Mouse (Mus musculus): Measurements from ENCODE around the gene Pts. TPM values are rescaled to one million over a fixed set of nuclear protein-coding genes. Genes with fewer than 3 reads are reported as not detected.

The Pts gene
- 88.2 and 90.8 TPM in 2 replicates for polyA plus RNA-seq (2015; fragmentation: Nextera tagmentation; extraction: Ambion mirVana)

- TF ChIP-seq CTCF (IDR thresholded peaks at IDR 0.05; ENCODE audit: low read depth), result peak; percentile 86
- Histone ChIP-seq H3K4me3 (ENCODE audit: low read depth, low read length) (peak within 1 kb of the TSS; percentile 62), H3K27ac (ENCODE audit: low read depth, low read length) (peak within 1 kb of the TSS; percentile 80), H3K9me3 (ENCODE audit: control insufficient read depth) (no peaks in the 10 kb centered on the region), H3K27me3 (replicated peaks; ENCODE audit: control insufficient read depth, insufficient read depth, low read length) (no peaks in the 10 kb centered on the region), H3K9ac (ENCODE audit: low read depth, low read length) (peak within 1 kb of the TSS; percentile 59), H3K4me1 (replicated peaks; ENCODE audit: control insufficient read depth, insufficient read depth, low read length) (0 out of 2 replicates have a peak, but pooled peaks cover 5% of the 10 kb centered on the region), H3K4me2 (replicated peaks; ENCODE audit: low read depth) (peak within 1 kb of the TSS; percentile 67), H3K36me3 (ENCODE audit: control insufficient read depth, insufficient read depth) (no peaks in the 10 kb centered on the region)
- under 1% methylated on average over 53 of the region's 54 CpGs for WGBS
- ATAC-seq, result peak; percentile 96
Observed at GRCm38 (mm10) chr9:50528293-50528892, at the start of gene Pts. Gene Pts (minus strand): TSS chr9:50528724.

- Histone ChIP-seq H3K27me3 (replicated peaks; ENCODE audit: control insufficient read depth, insufficient read depth, low read length) (no peaks in the 10 kb centered on the region), H3K4me3 (ENCODE audit: low read depth, low read length) (no peak overlapping the region), H3K4me2 (replicated peaks; ENCODE audit: low read depth) (no peak overlapping the region), H3K9me3 (ENCODE audit: control insufficient read depth) (no peaks in the 10 kb centered on the region), H3K36me3 (ENCODE audit: control insufficient read depth, insufficient read depth) (no peaks in the 10 kb centered on the region), H3K4me1 (replicated peaks; ENCODE audit: control insufficient read depth, insufficient read depth, low read length) (no peaks in the 10 kb centered on the region; the same call in 1 of the 2 replicates), H3K9ac (ENCODE audit: low read depth, low read length) (no peak overlapping the region), H3K27ac (ENCODE audit: low read depth, low read length) (no peak overlapping the region)
- TF ChIP-seq CTCF (IDR thresholded peaks at IDR 0.05; ENCODE audit: low read depth), result no peak
- ATAC-seq, result no peak
- WGBS, result 49% methylated on average over 10 of the region's 10 CpGs
Observed at GRCm38 (mm10) chr9:50569599-50570525, 41.3 kb upstream of the Pts start.

- no peak for TF ChIP-seq CTCF (IDR thresholded peaks at IDR 0.05; ENCODE audit: low read depth)
- no peaks in the 10 kb centered on the region; the same call in 1 of the 2 replicates for H3K4me1 ChIP-seq (replicated peaks; ENCODE audit: control insufficient read depth, insufficient read depth, low read length)
- no peaks in the 10 kb centered on the region for H3K9me3 ChIP-seq (ENCODE audit: control insufficient read depth)
- H3K4me2 ChIP-seq (replicated peaks; ENCODE audit: low read depth), result no peak overlapping the region
- ATAC-seq, result no peak
- 89% methylated on average over 2 of the region's 2 CpGs for WGBS
- H3K4me3 ChIP-seq (ENCODE audit: low read depth, low read length), result no peak overlapping the region
- no peak overlapping the region for H3K27ac ChIP-seq (ENCODE audit: low read depth, low read length)
- no peak overlapping the region for H3K9ac ChIP-seq (ENCODE audit: low read depth, low read length)
- H3K27me3 ChIP-seq (replicated peaks; ENCODE audit: control insufficient read depth, insufficient read depth, low read length), result no peaks in the 10 kb centered on the region
- H3K36me3 ChIP-seq (ENCODE audit: control insufficient read depth, insufficient read depth), result no peaks in the 10 kb centered on the region
Observed at GRCm38 (mm10) chr9:50567881-50568280, 39.4 kb upstream of the Pts start.

GRCm38 (mm10) chr9:50567372-50567771 is 38.8 kb upstream of the Pts start:
- ATAC-seq, result no peak
- H3K27me3 ChIP-seq (replicated peaks; ENCODE audit: control insufficient read depth, insufficient read depth, low read length), result no peaks in the 10 kb centered on the region
- no peak overlapping the region for H3K27ac ChIP-seq (ENCODE audit: low read depth, low read length)
- 73% methylated on average over 4 of the region's 4 CpGs for WGBS
- no peak overlapping the region for H3K4me2 ChIP-seq (replicated peaks; ENCODE audit: low read depth)
- H3K4me3 ChIP-seq (ENCODE audit: low read depth, low read length), result no peak overlapping the region
- no peak overlapping the region for H3K9ac ChIP-seq (ENCODE audit: low read depth, low read length)
- TF ChIP-seq CTCF (IDR thresholded peaks at IDR 0.05; ENCODE audit: low read depth), result no peak
- H3K4me1 ChIP-seq (replicated peaks; ENCODE audit: control insufficient read depth, insufficient read depth, low read length), result no peaks in the 10 kb centered on the region; the same call in 1 of the 2 replicates
- no peaks in the 10 kb centered on the region for H3K36me3 ChIP-seq (ENCODE audit: control insufficient read depth, insufficient read depth)
- no peaks in the 10 kb centered on the region for H3K9me3 ChIP-seq (ENCODE audit: control insufficient read depth)

- Histone ChIP-seq H3K4me2 (replicated peaks; ENCODE audit: low read depth) (peak overlapping the region; percentile 35), H3K9ac (ENCODE audit: low read depth, low read length) (no peak overlapping the region), H3K36me3 (ENCODE audit: control insufficient read depth, insufficient read depth) (no peaks in the 10 kb centered on the region), H3K4me3 (ENCODE audit: low read depth, low read length) (no peak overlapping the region), H3K9me3 (ENCODE audit: control insufficient read depth) (no peaks in the 10 kb centered on the region), H3K27me3 (replicated peaks; ENCODE audit: control insufficient read depth, insufficient read depth, low read length) (no peaks in the 10 kb centered on the region), H3K27ac (ENCODE audit: low read depth, low read length) (no peak overlapping the region), H3K4me1 (replicated peaks; ENCODE audit: control insufficient read depth, insufficient read depth, low read length) (no peaks in the 10 kb centered on the region; the same call in 1 of the 2 replicates)
- 34% methylated on average over 4 of the region's 4 CpGs for WGBS
- TF ChIP-seq CTCF (IDR thresholded peaks at IDR 0.05; ENCODE audit: low read depth), result no peak
- no peak for ATAC-seq
Observed at GRCm38 (mm10) chr9:50565940-50566339, 37.4 kb upstream of the Pts start.

GRCm38 (mm10) chr9:50565173-50565572 is 36.6 kb upstream of the Pts start:
- H3K27me3 ChIP-seq (replicated peaks; ENCODE audit: control insufficient read depth, insufficient read depth, low read length), result no peaks in the 10 kb centered on the region
- 75% methylated on average over 7 of the region's 7 CpGs for WGBS
- H3K27ac ChIP-seq (ENCODE audit: low read depth, low read length), result no peak overlapping the region
- H3K4me2 ChIP-seq (replicated peaks; ENCODE audit: low read depth), result 0 out of 2 replicates have a peak overlapping the region, but pooled peaks have one; percentile 30
- no peaks in the 10 kb centered on the region; the same call in 1 of the 2 replicates for H3K4me1 ChIP-seq (replicated peaks; ENCODE audit: control insufficient read depth, insufficient read depth, low read length)
- ATAC-seq, result no peak
- no peaks in the 10 kb centered on the region for H3K9me3 ChIP-seq (ENCODE audit: control insufficient read depth)
- no peak overlapping the region for H3K4me3 ChIP-seq (ENCODE audit: low read depth, low read length)
- H3K36me3 ChIP-seq (ENCODE audit: control insufficient read depth, insufficient read depth), result no peaks in the 10 kb centered on the region
- no peak overlapping the region for H3K9ac ChIP-seq (ENCODE audit: low read depth, low read length)
- TF ChIP-seq CTCF (IDR thresholded peaks at IDR 0.05; ENCODE audit: low read depth), result no peak
